Mouse (Mus musculus): Measurements from ENCODE around the gene Gsk3a. TPM values are rescaled to one million over a fixed set of nuclear protein-coding genes. Genes with fewer than 3 reads are reported as not detected.

The Gsk3a gene
- polyA plus RNA-seq (2011; ENCODE audit: insufficient read depth, insufficient read length, low read depth, missing spikeins): 77.3 and 84.3 TPM in 2 replicates

GRCm38 (mm10) chr7:25237249-25238014 lies at the start of gene Gsk3a:
Gene Gsk3a, minus strand, starts transcription at chr7:25237851.
- H3K9me3 ChIP-seq (replicated peaks; ENCODE audit: control insufficient read depth, insufficient read depth, low read length, poor library complexity, severe bottlenecking): no peaks in the 10 kb centered on the region
- peak within 1 kb of the TSS; percentile 98 for H3K9ac ChIP-seq (ENCODE audit: low read depth, poor library complexity, severe bottlenecking)
- TF ChIP-seq CTCF (IDR thresholded peaks at IDR 0.05; ENCODE audit: low read depth, low read length): no peak
- no peak for TF ChIP-seq POLR2A (IDR thresholded peaks at IDR 0.05; ENCODE audit: insufficient read depth, low read length)
- TF ChIP-seq EP300 (IDR thresholded peaks at IDR 0.05; ENCODE audit: insufficient read depth, low read depth, low read length): no peak
- H3K27ac ChIP-seq (ENCODE audit: insufficient read depth, low read length): peak within 1 kb of the TSS; percentile 3; the same call in 1 of the 2 replicates
- H3K36me3 ChIP-seq (ENCODE audit: control insufficient read depth, insufficient read depth, low read length, poor library complexity, severe bottlenecking): peaks cover 8% of the 10 kb centered on the region; the same call in 1 of the 2 replicates
- H3K4me3 ChIP-seq (ENCODE audit: low read depth, low read length): peak within 1 kb of the TSS; percentile 96
- H3K27me3 ChIP-seq (ENCODE audit: control insufficient read depth, insufficient read depth, low read length, poor library complexity, severe bottlenecking): no peaks in the 10 kb centered on the region
- H3K4me1 ChIP-seq (ENCODE audit: control insufficient read depth, insufficient read depth, low read length): no peaks in the 10 kb centered on the region

GRCm38 (mm10) chr7:25286989-25287388 lies 49.3 kb upstream of the Gsk3a start:
- H3K9me3 ChIP-seq (replicated peaks; ENCODE audit: control insufficient read depth, insufficient read depth, low read length, poor library complexity, severe bottlenecking): no peaks in the 10 kb centered on the region
- H3K4me3 ChIP-seq (ENCODE audit: low read depth, low read length): no peak overlapping the region
- H3K4me1 ChIP-seq (ENCODE audit: control insufficient read depth, insufficient read depth, low read length): no peaks in the 10 kb centered on the region
- H3K36me3 ChIP-seq (ENCODE audit: control insufficient read depth, insufficient read depth, low read length, poor library complexity, severe bottlenecking): peaks cover 49% of the 10 kb centered on the region
- H3K27me3 ChIP-seq (ENCODE audit: control insufficient read depth, insufficient read depth, low read length, poor library complexity, severe bottlenecking): no peaks in the 10 kb centered on the region
- TF ChIP-seq POLR2A (IDR thresholded peaks at IDR 0.05; ENCODE audit: insufficient read depth, low read length) (no peak), CTCF (IDR thresholded peaks at IDR 0.05; ENCODE audit: low read depth, low read length) (peak; percentile 39), EP300 (IDR thresholded peaks at IDR 0.05; ENCODE audit: insufficient read depth, low read depth, low read length) (no peak)
- H3K27ac ChIP-seq (ENCODE audit: insufficient read depth, low read length): no peak overlapping the region
- no peak overlapping the region for H3K9ac ChIP-seq (ENCODE audit: low read depth, poor library complexity, severe bottlenecking)

DNA sequence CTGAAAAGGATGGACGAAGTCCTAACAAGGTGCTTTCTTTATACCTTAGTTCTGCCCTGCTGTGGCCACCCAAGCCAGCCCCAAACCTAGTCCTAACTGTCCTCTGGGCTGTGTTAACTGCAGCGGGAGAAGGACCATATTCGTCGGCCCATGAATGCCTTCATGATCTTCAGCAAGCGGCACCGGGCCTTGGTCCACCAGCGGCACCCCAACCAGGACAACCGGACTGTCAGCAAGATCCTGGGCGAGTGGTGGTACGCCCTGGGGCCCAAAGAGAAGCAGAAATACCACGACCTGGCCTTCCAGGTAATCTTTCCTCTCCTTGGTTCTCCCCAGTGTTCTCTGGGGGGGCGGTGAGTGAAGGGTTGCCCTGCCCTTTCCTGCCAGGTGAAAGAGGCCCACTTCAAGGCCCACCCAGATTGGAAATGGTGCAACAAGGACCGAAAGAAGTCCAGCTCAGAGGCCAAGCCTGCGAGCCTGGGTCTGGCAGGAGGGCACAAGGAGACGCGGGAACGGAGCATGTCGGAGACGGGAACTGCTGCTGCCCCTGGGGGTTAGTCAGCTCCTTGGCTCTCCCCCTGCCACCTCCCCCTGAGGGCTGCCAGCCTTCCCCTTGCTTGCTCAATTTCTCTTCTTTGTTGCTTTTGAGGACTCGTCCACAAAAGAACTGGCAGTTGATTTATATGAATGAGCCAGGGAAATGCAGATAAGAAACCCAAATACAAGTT lies 48.0 kb upstream of the Gsk3a start:
- H3K36me3 ChIP-seq (ENCODE audit: control insufficient read depth, insufficient read depth, low read length, poor library complexity, severe bottlenecking): peaks cover 38% of the 10 kb centered on the region
- TF ChIP-seq CTCF (IDR thresholded peaks at IDR 0.05; ENCODE audit: low read depth, low read length) (no peak), EP300 (IDR thresholded peaks at IDR 0.05; ENCODE audit: insufficient read depth, low read depth, low read length) (no peak), POLR2A (IDR thresholded peaks at IDR 0.05; ENCODE audit: insufficient read depth, low read length) (no peak)

GRCm38 (mm10) chr7:25284766-25285165 lies 47.1 kb upstream of the Gsk3a start:
- no peaks in the 10 kb centered on the region for H3K27me3 ChIP-seq (ENCODE audit: control insufficient read depth, insufficient read depth, low read length, poor library complexity, severe bottlenecking)
- TF ChIP-seq POLR2A (IDR thresholded peaks at IDR 0.05; ENCODE audit: insufficient read depth, low read length): no peak
- no peak for TF ChIP-seq CTCF (IDR thresholded peaks at IDR 0.05; ENCODE audit: low read depth, low read length)
- no peak for TF ChIP-seq EP300 (IDR thresholded peaks at IDR 0.05; ENCODE audit: insufficient read depth, low read depth, low read length)
- no peaks in the 10 kb centered on the region for H3K9me3 ChIP-seq (replicated peaks; ENCODE audit: control insufficient read depth, insufficient read depth, low read length, poor library complexity, severe bottlenecking)
- no peak overlapping the region for H3K27ac ChIP-seq (ENCODE audit: insufficient read depth, low read length)
- H3K4me3 ChIP-seq (ENCODE audit: low read depth, low read length): no peak overlapping the region
- peaks cover 2% of the 10 kb centered on the region for H3K4me1 ChIP-seq (ENCODE audit: control insufficient read depth, insufficient read depth, low read length)
- peaks cover 38% of the 10 kb centered on the region for H3K36me3 ChIP-seq (ENCODE audit: control insufficient read depth, insufficient read depth, low read length, poor library complexity, severe bottlenecking)
- no peak overlapping the region for H3K9ac ChIP-seq (ENCODE audit: low read depth, poor library complexity, severe bottlenecking)

More for the DNA sequence above, 48.0 kb upstream of the Gsk3a start:
- Histone ChIP-seq H3K9ac (ENCODE audit: low read depth, poor library complexity, severe bottlenecking) (no peak overlapping the region), H3K27me3 (ENCODE audit: control insufficient read depth, insufficient read depth, low read length, poor library complexity, severe bottlenecking) (no peaks in the 10 kb centered on the region), H3K9me3 (replicated peaks; ENCODE audit: control insufficient read depth, insufficient read depth, low read length, poor library complexity, severe bottlenecking) (no peaks in the 10 kb centered on the region), H3K4me3 (ENCODE audit: low read depth, low read length) (no peak overlapping the region), H3K27ac (ENCODE audit: insufficient read depth, low read length) (no peak overlapping the region), H3K4me1 (ENCODE audit: control insufficient read depth, insufficient read depth, low read length) (no peaks in the 10 kb centered on the region)

DNA sequence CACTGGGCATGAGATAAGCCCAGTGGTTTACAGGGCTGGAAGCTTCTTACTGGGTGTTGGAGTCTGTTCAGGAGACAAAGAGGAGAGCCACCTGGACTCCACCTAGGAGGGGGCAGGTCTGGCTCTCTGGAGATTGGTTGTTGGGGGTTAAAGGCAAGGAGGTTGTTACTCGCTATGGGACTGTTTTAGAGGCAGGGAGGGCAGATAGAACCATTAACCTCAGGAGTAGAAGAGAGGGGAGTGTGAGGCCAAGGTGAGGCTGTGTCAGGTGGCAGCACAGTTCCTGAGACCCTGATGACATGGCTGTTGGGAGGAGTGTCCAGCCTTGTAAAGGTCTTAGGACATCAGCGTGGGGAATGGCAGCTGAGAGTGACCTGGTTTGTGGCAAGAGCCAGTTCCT lies 46.5 kb upstream of the Gsk3a start:
- Histone ChIP-seq H3K4me1 (ENCODE audit: control insufficient read depth, insufficient read depth, low read length) (peaks cover 2% of the 10 kb centered on the region), H3K27me3 (ENCODE audit: control insufficient read depth, insufficient read depth, low read length, poor library complexity, severe bottlenecking) (no peaks in the 10 kb centered on the region), H3K9ac (ENCODE audit: low read depth, poor library complexity, severe bottlenecking) (no peak overlapping the region), H3K36me3 (ENCODE audit: control insufficient read depth, insufficient read depth, low read length, poor library complexity, severe bottlenecking) (peaks cover 38% of the 10 kb centered on the region), H3K4me3 (ENCODE audit: low read depth, low read length) (no peak overlapping the region), H3K9me3 (replicated peaks; ENCODE audit: control insufficient read depth, insufficient read depth, low read length, poor library complexity, severe bottlenecking) (no peaks in the 10 kb centered on the region), H3K27ac (ENCODE audit: insufficient read depth, low read length) (no peak overlapping the region)
- TF ChIP-seq POLR2A (IDR thresholded peaks at IDR 0.05; ENCODE audit: insufficient read depth, low read length) (no peak), EP300 (IDR thresholded peaks at IDR 0.05; ENCODE audit: insufficient read depth, low read depth, low read length) (no peak), CTCF (IDR thresholded peaks at IDR 0.05; ENCODE audit: low read depth, low read length) (no peak)
